Mouse (Mus musculus) cerebral cortex, adult 2 months (tissue): ENCODE data around the gene Aldh4a1.

ENCODE experiments used
- WGBS: fragments of 180-500 bp; shearing (Covaris S2); methylation state at CpG from one replicate; pipeline ENCODE4 v1.1.7; 2018; 5-methylcytosine and 5-hydroxymethylcytosine counted together

The Aldh4a1 gene

DNA sequence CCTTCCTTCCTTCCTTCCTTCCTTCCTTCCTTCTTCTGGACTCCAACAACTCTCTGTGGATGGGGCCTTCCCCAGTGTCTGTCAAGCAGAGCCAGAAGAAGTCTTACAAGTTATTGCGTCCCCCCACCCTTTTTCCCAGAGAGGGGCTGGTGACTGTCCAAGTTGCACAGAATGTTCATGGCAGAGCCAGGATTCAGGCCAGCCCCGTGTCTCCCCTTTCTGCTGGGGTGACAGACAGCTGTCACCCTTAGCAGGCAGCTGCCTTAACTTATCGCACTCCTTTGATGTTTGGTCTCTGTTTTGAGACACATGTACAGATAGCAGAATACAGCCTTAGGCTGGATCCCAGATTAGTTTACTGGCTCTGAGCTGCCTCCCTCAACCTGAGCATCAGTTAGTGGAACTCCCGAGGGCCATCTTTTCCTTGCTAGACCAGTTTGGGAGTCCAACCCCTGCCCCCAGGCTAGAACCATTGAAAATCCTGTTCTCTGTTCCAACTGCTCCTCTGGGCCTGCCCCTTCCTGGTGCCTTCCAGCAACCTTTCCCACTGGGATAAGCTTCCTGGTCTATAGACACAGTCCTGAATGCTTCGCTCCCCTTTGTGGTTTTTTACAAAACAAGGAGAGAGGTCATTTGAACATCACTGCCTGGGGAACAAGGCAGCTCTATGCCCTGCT lies 33.2 kb upstream of the Aldh4a1 start:
- 70% methylated on average over 5 of the region's 5 CpGs for WGBS

GRCm38 (mm10) chr4:139590446-139590845 lies 32.2 kb upstream of the Aldh4a1 start:
- 76% methylated on average over 4 of the region's 4 CpGs for WGBS

GRCm38 (mm10) chr4:139592895-139593294 lies 29.8 kb upstream of the Aldh4a1 start:
- WGBS: 70% methylated on average over 7 of the region's 7 CpGs

DNA sequence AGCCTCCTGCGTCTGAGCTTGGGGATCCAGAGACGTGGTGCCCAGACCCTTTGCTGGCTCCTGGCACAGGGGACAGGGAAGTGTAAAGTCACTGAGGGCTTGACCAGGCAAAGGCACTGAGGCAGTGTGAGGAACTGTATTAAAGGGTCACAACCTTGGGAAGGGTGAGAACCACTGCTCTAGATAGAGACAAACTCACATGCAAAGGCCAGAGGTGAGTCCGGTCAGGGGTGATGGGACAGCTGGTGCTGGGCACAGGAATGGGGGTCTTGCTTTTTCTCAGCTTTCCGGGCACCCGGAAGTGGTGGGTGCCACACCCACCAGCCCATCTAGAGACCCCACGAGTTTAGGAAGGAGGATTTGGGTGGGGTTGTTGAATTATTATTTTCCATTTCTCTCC lies 29.3 kb upstream of the Aldh4a1 start:
- WGBS: 75% methylated on average over 6 of the region's 6 CpGs

DNA sequence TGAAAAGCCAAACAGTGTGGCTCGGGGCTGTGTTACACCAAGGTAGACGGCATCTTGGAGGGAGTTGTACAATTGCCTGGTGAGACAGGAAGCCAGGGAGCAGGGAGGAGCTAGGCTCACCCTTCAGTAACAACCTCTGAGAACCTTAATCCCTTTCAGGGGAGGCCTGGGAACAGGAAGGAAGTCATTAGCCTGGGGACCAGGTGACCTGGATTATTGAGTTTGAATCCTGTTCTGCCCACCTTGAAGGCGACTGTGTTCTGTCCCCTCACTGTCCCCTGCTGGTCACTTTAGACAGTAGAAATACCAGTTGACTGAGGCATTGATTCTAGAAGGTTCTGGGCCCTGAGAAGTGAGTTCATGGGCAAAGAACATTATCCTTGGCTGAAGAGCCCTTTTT lies 28.6 kb upstream of the Aldh4a1 start:
- 74% methylated on average over 3 of the region's 3 CpGs for WGBS

GRCm38 (mm10) chr4:139596715-139597114 lies 26.0 kb upstream of the Aldh4a1 start:
- WGBS: 64% methylated on average over 9 of the region's 9 CpGs

- WGBS: 63% methylated on average over 20 of the region's 20 CpGs
Observed at GRCm38 (mm10) chr4:139597286-139598284, 25.1 kb upstream of the Aldh4a1 start.

GRCm38 (mm10) chr4:139598356-139598755 lies 24.3 kb upstream of the Aldh4a1 start:
- WGBS: 32% methylated on average over 13 of the region's 13 CpGs

GRCm38 (mm10) chr4:139598950-139599518 lies 23.6 kb upstream of the Aldh4a1 start:
- WGBS: 2% methylated on average over 12 of the region's 12 CpGs

DNA sequence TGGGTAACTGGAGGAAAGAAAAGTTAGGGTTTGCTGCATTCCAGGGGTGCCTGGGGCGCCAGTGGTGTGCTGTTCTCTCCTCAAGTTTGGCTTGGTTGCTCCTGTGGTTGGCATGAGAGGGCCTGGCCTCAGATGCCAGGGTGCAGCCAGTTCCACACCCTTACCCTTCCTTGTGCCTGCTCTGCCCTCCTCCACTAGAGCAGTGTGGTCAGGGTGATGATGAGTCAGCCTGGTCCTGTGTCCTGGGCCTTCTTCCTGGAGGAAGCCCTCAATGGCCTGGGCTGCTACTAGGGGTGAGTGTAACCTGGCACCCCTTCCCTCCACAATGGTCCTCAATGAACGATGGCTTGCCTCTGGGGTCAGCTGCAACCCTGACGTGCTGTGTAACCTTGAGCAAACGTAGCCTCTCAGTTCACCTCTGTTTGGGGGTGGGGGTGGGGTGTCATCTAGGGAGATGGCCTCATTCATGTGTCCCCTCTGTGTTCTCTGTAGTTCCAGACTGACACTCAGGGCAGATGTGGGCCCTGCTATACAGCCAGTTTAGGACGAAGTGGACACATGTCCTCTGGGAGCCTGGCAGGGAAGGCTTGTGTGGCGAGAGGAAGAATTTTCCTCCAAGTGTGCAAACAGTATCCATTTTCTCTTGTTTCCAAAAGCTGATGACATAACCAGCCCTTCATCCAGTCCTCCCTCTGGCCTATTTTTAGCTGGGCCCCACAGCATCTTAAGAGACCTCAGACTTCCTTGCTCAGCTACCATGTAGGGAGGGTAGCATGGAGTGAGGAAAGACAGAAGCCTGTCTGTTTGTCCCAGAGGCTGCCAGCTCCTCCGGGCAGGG lies 20.9 kb upstream of the Aldh4a1 start:
- WGBS: 49% methylated on average over 7 of the region's 7 CpGs

GRCm38 (mm10) chr4:139602357-139603244 lies 20.1 kb upstream of the Aldh4a1 start, which contains the start of gene Gm21969:
TSS of gene Gm21969 (plus strand) at chr4:139603186.
- WGBS: 59% methylated on average over 14 of the region's 14 CpGs

DNA sequence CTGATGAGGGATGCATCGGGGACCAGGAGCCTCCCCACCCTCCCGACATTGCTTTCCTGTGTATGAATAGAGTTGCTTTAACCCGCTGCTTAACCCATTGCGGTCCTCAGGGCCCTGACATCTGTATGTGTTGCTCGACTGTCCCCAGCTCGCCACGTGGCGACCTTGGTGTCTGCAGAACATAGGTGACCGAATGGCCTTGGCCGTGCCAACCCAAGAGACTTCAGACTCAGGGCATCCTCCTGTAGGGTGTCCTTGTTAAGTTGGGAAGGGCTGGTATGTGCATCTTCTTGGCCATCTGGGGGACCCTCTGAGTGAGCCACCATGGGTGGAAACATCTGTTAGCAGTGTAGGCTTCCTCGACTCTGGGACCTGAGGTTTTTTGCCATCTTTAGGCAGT lies 17.4 kb upstream of the Aldh4a1 start:
- WGBS: 81% methylated on average over 11 of the region's 11 CpGs

DNA sequence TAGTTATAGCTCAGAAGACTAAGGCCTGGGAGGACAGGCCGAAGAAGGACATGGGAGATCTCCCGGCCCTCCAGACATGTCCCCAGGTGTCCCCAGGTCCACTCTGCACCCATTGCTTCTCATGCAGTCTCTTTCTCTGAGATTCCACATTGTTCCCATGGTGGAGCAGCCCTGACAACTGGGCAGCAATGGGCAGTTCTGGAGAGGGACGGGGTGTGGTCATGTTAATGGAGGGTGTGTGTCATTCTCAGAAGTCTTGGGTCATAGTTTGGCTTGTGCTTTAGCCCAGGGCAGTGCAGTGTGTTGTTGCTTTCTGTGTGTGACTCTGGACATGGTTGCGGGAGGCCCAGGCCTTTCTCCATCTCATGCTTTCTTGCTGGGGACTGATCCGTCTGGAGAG lies 15.9 kb upstream of the Aldh4a1 start:
- WGBS: 95% methylated on average over 5 of the region's 5 CpGs

DNA sequence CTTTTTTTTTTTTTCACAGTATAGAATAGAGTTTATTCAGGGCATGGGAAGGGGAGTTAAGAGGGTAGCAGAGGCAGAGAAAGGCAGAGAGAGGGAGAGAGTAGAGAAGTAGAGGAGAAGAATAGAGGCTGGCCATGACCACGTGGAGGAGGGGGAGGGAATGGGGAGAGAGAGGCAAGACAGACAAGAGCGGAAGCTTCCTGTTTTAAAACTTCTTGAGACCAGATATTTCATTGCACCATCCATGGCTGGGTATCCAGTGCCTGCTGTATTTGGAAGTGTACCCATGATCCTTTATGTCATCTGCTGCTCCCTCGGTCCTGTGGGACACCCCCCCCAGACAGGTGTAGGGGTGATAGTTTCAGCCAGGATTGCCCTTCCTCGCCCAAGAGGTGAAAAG lies 13.7 kb upstream of the Aldh4a1 start:
- 65% methylated on average over 4 of the region's 4 CpGs for WGBS

DNA sequence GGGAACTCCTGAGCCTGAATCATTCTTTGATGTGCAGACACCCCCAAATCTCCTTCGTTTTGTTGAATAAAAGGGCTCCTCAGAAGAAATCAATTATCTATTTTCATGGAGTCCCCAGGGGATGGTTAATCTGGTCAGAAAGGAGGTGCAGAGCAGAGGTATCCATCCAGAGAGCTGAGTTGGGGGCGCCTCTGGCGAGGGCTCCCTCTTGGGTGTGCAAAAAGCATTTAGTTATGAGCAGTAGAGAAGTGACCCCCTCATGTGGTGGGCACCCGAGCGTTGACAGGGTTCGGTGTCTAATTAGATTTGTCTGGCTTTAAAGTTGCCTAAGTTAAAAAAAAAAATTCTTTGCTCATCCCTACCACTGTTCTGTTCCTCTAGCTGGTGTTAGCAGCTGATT lies 11.7 kb upstream of the Aldh4a1 start:
- WGBS: 45% methylated on average over 6 of the region's 6 CpGs

- 2% methylated on average over 10 of the region's 10 CpGs for WGBS
Observed at GRCm38 (mm10) chr4:139611542-139611953, 11.1 kb upstream of the Aldh4a1 start.

DNA sequence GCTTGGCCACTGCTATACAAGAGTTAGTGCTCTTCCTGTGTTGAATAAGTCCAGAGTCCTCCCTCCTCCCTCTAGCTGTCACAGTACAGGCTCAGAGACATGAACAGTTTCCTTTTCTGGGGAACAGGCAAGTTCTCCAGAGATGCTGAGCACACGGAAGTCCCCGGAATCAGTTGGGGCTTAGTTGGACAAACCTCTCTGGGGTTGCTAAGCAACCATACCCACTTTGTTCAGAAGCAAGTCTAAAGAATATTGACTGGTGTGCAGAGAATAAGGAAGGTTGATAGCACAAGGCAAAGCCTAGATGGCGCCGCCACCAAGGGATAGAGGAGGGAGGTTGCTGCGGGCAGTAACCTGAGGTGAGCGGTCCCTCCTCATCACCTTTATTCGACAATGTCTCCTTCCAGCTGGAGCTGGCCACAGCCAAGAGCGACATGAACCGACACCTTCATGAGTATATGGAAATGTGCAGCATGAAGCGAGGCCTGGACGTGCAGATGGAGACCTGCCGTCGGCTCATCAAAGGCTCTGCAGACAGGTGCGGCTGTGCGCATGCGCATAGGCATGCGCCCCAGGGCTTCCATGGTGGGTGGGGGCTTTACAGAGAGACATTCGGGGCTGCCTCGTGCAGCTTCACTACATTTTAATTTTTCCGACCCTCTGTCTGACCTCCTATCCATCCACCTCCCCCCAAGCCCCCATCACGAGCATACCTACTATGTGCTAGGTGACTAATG lies 8.0 kb upstream of the Aldh4a1 start:
- 81% methylated on average over 21 of the region's 21 CpGs for WGBS

- 41% methylated on average over 24 of the region's 24 CpGs for WGBS
Observed at GRCm38 (mm10) chr4:139616276-139617000, 6.2 kb upstream of the Aldh4a1 start.

DNA sequence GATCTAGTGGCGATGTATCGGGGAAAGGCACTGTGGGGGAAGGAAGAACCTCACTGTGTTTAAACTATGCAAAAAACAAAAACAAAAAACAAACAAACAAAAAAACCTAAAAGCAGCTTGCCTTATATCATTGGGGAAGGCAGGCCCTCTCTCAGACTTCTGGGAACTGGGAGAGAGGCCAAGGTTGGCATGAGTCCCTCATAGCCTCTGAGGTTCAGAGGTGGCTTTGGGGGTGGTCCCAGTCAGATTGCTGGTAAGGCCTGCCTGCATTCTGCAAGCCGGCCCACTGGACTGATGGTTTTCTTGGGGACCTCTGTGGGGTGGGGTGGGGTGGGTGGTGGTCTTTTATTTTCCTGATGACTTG lies 5.7 kb upstream of the Aldh4a1 start:
- 52% methylated on average over 3 of the region's 3 CpGs for WGBS
